Mouse (Mus musculus) megakaryocyte, embryonic 14.5 days (primary cell): Measurements from ENCODE around the gene Tmem235. TPM values are rescaled to one million over a fixed set of nuclear protein-coding genes. Genes with fewer than 3 reads are reported as not detected.
A peak's percentile ranks its signal among the peaks of the same experiment; 100 is the strongest.

ENCODE experiments used
- H3K27me3 ChIP-seq: replicated peaks from 2 replicates; pipeline ENCODE3; 2012; ENCODE audit warnings: inconsistent platforms
- H3K36me3 ChIP-seq: replicated peaks from 2 replicates; pipeline ENCODE3; 2012; ENCODE audit warnings: low read length, inconsistent platforms, mixed read lengths
- H3K4me1 ChIP-seq: 2 replicates; pipeline ENCODE4 v1.6.1; 2012; ENCODE audit warnings: inconsistent platforms
- H3K4me3 ChIP-seq: replicated peaks from 2 replicates; pipeline ENCODE3; 2012; ENCODE audit warnings: moderate library complexity, mild to moderate bottlenecking, inconsistent platforms
- H3K9me3 ChIP-seq: 2 replicates; pipeline ENCODE4 v1.6.1; 2012; ENCODE audit warnings: inconsistent platforms
- FLI1 ChIP-seq: IDR thresholded peaks from 2 replicates; pipeline ENCODE4 v1.6.1; 2012; ENCODE audit warnings: low read length, inconsistent platforms, mixed read lengths
- GATA1 ChIP-seq: IDR thresholded peaks from 3 replicates; pipeline ENCODE4 v1.6.1; 2012; ENCODE audit warnings: mixed read lengths, low read length, inconsistent platforms, borderline replicate concordance
- polyA plus RNA-seq: library from polyadenylated mRNA; stranded (reverse); fragments of >175 nt; gene quantifications from 2 replicates; pipeline ENCODE4 v1.2.3, GENCODE M21; 2012; ENCODE audit warnings: low replicate concordance; ENCODE audit not compliant: insufficient read depth

The Tmem235 gene
- polyA plus RNA-seq, 1 experiment = 0.07 TPM

DNA sequence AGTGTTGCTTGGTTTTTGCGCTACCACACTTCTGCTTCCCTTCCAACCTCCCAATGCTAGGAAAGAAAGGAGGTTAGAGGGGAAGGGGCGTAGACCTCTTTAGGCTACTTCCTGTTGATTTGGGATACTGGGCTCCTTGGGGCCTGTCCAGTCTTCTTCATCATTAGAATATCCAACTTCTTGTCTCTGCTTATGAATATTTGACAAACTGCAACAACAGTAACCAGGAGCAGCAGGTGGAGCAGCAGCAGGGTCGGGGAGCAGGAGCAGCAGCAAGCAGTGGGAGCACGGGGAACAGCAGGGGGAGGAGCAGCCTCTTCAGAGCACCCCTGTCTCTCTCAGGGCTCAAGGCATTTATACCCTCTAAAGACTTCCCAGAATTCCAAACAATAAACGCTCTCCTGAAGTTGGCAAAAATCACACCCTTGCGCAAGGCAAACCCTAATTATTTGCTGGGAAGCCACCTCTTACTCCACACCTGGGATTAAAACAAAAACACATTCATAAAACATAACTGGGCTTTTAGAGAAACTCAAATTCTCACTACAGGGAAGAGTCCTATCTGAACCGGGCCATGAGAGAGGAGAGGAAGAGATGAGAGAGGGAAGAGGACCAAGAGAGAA lies 12.8 kb upstream of the Tmem235 start:
- peak overlapping the region; percentile 98 for H3K4me3 ChIP-seq
- TF ChIP-seq FLI1 (no peak), GATA1 (no peak)
- H3K27me3 ChIP-seq = no peaks in the 10 kb centered on the region
- peaks cover 17% of the 10 kb centered on the region for H3K36me3 ChIP-seq
- H3K4me1 ChIP-seq = peaks cover 55% of the 10 kb centered on the region
- no peaks in the 10 kb centered on the region for H3K9me3 ChIP-seq

DNA sequence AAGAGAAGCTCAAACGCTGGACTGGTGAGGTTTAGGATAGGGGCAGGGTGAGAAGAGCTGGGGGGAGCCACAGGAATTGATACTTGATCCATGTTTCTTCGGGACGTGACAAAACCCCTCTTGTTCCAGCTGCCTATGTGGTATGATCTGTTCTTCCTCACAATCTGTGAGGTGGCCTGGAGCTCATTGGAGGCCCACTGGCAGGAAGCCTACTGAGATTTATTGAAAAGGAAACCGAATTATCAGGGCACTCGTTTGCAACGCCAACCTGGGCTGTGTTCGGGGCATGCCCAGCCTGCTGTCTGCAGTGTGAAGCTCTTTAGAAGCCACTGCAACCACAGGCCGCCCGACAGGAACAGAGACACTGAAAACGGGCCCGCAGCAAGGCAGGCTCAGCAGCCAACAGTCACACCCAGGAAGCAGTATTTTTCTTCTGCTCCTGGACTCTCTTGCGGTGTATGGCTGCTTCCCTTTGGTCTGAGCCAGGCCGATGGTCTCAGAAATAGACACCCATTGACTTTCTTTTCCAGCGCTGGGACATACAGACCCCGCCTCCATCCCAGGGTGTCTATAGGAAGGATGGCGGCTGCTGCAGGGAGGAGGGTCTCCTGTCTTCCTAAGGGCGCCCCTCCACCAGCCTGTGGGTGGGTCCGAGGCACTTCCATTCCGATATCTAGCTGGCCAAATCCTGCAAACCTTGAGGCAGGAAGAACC lies 12.1 kb upstream of the Tmem235 start:
- Histone ChIP-seq H3K4me3 (peak overlapping the region; percentile 98), H3K27me3 (no peaks in the 10 kb centered on the region), H3K36me3 (peaks cover 24% of the 10 kb centered on the region), H3K4me1 (peaks cover 53% of the 10 kb centered on the region), H3K9me3 (no peaks in the 10 kb centered on the region)
- TF ChIP-seq FLI1 = no peak

DNA sequence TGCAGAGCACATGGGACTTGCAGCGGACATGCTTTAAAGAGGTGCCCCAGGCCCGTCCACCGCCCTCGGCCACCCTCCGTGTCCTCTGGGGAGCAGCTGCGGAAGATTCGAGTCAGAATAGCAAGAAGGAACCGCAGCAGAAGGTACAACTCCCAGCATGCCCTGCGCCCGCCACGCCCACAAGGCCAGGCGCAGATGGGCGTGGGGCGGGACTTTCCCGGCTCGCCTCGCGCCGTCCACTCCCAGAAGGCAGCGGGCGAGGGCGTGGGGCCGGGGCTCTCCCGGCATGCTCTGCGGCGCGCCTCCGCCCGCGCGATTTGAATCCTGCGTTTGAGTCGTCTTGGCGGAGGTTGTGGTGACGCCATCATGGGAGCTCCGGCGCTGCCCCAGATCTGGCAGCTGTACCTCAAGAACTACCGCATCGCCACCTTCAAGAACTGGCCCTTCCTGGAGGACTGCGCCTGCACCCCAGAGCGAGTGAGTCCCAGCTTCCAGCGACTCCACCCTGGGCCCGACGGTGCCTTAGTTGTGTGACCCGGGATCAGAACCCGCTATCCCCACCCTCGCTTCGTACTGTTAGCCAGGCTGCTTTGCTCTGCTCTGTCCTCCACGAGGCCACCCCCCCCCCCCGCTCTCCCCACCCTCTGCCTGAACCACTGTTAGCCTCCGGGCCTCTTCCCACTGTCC lies 11.4 kb upstream of the Tmem235 start, which contains the start of gene Birc5:
Gene Birc5, plus strand, starts transcription at position 267 of the 687 bp plus-strand sequence.
- Histone ChIP-seq H3K27me3 (no peaks in the 10 kb centered on the region), H3K9me3 (no peaks in the 10 kb centered on the region), H3K4me3 (peak within 1 kb of the TSS; percentile 98), H3K4me1 (peaks cover 49% of the 10 kb centered on the region), H3K36me3 (peaks cover 31% of the 10 kb centered on the region)
- TF ChIP-seq FLI1 = peak; percentile 80; the same call in 1 of the 2 replicates
- TF ChIP-seq GATA1 = no peak

DNA sequence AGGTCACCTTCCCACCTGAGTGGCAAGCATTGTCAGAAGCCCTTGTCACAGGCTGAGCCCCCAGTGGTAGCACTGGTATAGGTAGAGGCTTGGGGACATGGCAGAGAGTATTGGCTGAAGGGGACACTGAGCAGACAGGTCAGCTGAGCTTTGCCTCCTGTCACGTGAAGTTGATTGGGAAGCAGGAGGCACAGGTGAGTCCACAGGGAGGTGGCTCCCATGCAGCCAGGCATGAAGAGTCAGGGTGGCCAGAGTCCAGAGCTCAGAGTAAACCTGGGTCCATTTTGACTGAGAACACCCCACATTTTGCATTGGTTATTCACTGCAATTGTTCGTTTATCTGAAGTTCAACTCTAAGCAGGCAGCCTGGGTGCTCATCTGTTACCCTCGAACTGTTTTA lies 7.7 kb upstream of the Tmem235 start:
- TF ChIP-seq FLI1 = no peak
- TF ChIP-seq GATA1 = no peak
- Histone ChIP-seq H3K4me1 (peaks cover 38% of the 10 kb centered on the region), H3K9me3 (0 out of 2 replicates have a peak, but pooled peaks cover 3% of the 10 kb centered on the region), H3K4me3 (no peak overlapping the region), H3K36me3 (peaks cover 64% of the 10 kb centered on the region), H3K27me3 (no peaks in the 10 kb centered on the region)

DNA sequence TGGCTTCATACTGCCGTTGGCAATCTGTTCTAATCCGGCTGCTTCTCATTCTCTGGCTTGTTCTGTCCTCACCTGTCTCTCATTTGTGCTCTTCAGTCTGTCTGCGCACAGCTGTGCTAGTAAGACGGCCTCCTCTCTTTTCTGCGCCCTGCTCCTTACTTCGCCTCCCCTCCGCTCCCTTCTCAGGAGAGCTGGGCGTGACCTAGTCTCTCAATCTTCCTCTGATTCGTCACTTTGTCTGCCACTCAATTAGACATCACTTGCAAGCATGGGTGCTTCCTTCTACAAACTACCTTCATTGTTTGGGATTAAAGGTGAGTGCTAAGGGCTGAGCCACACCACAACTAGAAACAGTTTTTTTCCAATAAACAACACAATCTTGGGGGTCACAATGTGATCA lies 6.3 kb upstream of the Tmem235 start:
- H3K36me3 ChIP-seq = peaks cover 71% of the 10 kb centered on the region
- no peak for TF ChIP-seq GATA1
- TF ChIP-seq FLI1 = no peak
- peaks cover 8% of the 10 kb centered on the region for H3K27me3 ChIP-seq
- 0 out of 2 replicates have a peak, but pooled peaks cover 3% of the 10 kb centered on the region for H3K9me3 ChIP-seq
- no peak overlapping the region for H3K4me3 ChIP-seq
- H3K4me1 ChIP-seq = peaks cover 28% of the 10 kb centered on the region

DNA sequence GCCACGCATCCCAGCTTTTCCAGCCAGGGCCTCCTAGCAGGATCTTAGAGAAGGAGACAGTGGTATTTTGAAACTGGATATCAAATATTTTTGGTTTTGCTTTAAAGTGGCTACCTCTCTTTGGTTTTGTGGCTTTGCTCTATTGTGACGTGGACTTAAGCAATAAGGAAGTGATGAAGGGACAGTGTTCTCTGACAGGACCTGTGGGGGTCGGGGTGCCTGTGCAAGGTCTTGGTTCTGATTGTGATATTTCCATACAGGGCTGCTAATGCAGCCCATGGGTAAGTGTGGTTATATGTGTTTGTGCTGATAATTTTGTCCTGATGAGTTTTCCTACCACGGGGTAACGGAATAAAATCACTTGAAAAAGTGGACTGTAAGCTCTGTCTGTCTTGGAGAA lies 5.2 kb upstream of the Tmem235 start:
- peaks cover 23% of the 10 kb centered on the region for H3K4me1 ChIP-seq
- no peak overlapping the region for H3K4me3 ChIP-seq
- H3K27me3 ChIP-seq = peaks cover 19% of the 10 kb centered on the region
- peaks cover 71% of the 10 kb centered on the region for H3K36me3 ChIP-seq
- 0 out of 2 replicates have a peak, but pooled peaks cover 3% of the 10 kb centered on the region for H3K9me3 ChIP-seq
- TF ChIP-seq FLI1 = no peak

DNA sequence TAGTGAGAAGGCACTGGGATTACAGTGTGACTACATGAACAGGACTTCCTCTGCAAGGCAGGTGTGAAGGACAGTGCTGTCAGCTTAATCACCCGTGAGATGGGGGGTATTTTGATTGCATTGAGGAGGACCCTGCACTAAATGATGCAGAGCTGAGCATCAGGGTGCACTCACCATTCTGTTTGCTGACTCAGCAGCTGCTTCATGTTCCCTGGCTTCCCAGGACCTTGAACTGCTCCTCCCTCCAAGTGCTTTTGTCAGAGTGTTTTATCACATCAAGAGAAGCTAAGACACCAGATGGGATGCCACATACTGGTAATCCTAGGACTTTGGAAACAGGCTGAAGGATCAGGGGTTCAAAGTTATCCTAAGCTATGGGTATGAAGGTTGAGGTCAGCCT lies 4.6 kb upstream of the Tmem235 start:
- Histone ChIP-seq H3K9me3 (0 out of 2 replicates have a peak, but pooled peaks cover 3% of the 10 kb centered on the region), H3K4me1 (peaks cover 24% of the 10 kb centered on the region), H3K4me3 (no peak overlapping the region), H3K36me3 (peaks cover 70% of the 10 kb centered on the region), H3K27me3 (peaks cover 26% of the 10 kb centered on the region)
- TF ChIP-seq GATA1 (no peak), FLI1 (no peak)

DNA sequence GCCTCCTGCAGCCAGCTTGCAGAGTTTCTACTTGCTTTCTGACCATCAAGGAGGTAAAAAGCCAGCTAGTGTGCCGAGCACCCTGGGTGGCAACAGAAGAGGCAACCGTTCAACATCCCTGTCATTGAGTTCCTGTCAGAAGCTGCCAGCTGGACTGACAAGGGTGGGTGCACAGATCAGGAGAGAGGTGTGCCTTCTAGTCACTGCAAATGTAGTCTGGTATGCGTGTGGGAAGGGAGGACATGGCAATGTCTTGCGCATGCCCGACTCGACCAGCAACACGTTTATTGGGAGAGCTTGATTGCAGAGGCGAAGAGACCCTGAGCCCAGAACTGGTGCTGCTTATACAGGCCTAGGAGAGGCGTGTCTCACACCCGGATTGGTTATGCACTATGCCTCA lies 3.1 kb upstream of the Tmem235 start:
- no peak overlapping the region for H3K4me3 ChIP-seq
- no peak for TF ChIP-seq GATA1
- no peak for TF ChIP-seq FLI1
- H3K4me1 ChIP-seq = peaks cover 31% of the 10 kb centered on the region
- peaks cover 57% of the 10 kb centered on the region for H3K36me3 ChIP-seq
- peaks cover 40% of the 10 kb centered on the region for H3K27me3 ChIP-seq
- H3K9me3 ChIP-seq = 0 out of 2 replicates have a peak, but pooled peaks cover 3% of the 10 kb centered on the region

DNA sequence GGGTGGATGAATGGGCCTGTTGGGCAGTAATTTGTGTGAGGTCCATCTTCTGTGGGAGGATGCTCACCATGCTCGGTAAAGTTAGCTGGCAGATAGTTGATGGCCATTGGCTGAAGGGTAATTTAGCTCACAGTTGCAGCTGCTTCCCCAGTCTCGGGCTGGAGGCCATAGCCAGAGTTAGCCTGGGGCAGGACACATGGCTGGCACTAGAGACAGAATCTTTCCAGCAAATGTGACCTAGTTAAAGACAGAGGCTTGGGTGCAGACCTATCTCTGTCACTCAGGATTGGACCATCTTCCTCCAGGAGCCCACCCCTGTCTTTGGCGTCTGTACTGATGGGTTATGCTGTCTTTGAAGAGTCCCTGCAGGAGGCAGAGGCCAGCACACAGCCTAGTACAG lies 2.2 kb upstream of the Tmem235 start:
- TF ChIP-seq GATA1 (no peak), FLI1 (no peak)
- Histone ChIP-seq H3K27me3 (peaks cover 48% of the 10 kb centered on the region), H3K4me3 (no peak overlapping the region), H3K4me1 (peaks cover 38% of the 10 kb centered on the region), H3K9me3 (0 out of 2 replicates have a peak, but pooled peaks cover 3% of the 10 kb centered on the region), H3K36me3 (peaks cover 48% of the 10 kb centered on the region)
